Mouse (Mus musculus): ENCODE results near the gene Vgf. TPM values are rescaled to one million over a fixed set of nuclear protein-coding genes. Genes with fewer than 3 reads are reported as not detected.

Gene Vgf
- polyA plus RNA-seq, 1 experiment, result 0.17 TPM

GRCm38 (mm10) chr5:137039453-137039852 is 13.3 kb downstream of the Vgf start:
- H3K27me3 ChIP-seq (ENCODE audit: control insufficient read depth), result no peaks in the 10 kb centered on the region
- TF ChIP-seq TAL1 (IDR thresholded peaks at IDR 0.05; ENCODE audit: low read length), result no peak
- no peak for TF ChIP-seq GATA1 (IDR thresholded peaks at IDR 0.05; ENCODE audit: low read length)
- peaks cover 82% of the 10 kb centered on the region for H3K36me3 ChIP-seq (ENCODE audit: control insufficient read depth)
- H3K9me3 ChIP-seq (ENCODE audit: control insufficient read depth, low read length), result no peaks in the 10 kb centered on the region
- H3K4me1 ChIP-seq (ENCODE audit: control insufficient read depth), result peaks cover 4% of the 10 kb centered on the region
- H3K4me3 ChIP-seq (replicated peaks), result no peak overlapping the region

- TF ChIP-seq GATA1 (IDR thresholded peaks at IDR 0.05; ENCODE audit: low read length), result no peak
- no peak for TF ChIP-seq TAL1 (IDR thresholded peaks at IDR 0.05; ENCODE audit: low read length)
- H3K9me3 ChIP-seq (ENCODE audit: control insufficient read depth, low read length), result no peaks in the 10 kb centered on the region
- H3K4me3 ChIP-seq (replicated peaks), result no peak overlapping the region
- H3K27me3 ChIP-seq (ENCODE audit: control insufficient read depth), result peaks cover 7% of the 10 kb centered on the region
- H3K36me3 ChIP-seq (ENCODE audit: control insufficient read depth), result peaks cover 68% of the 10 kb centered on the region
- H3K4me1 ChIP-seq (ENCODE audit: control insufficient read depth), result peaks cover 22% of the 10 kb centered on the region
These were observed 15.2 kb downstream of the Vgf start for GRCm38 (mm10) chr5:137041442-137041841.

GRCm38 (mm10) chr5:137043997-137044396 is 17.8 kb downstream of the Vgf start:
- TF ChIP-seq GATA1 (IDR thresholded peaks at IDR 0.05; ENCODE audit: low read length), result no peak
- no peak for TF ChIP-seq TAL1 (IDR thresholded peaks at IDR 0.05; ENCODE audit: low read length)
- H3K4me3 ChIP-seq (replicated peaks), result no peak overlapping the region
- H3K9me3 ChIP-seq (ENCODE audit: control insufficient read depth, low read length), result no peaks in the 10 kb centered on the region
- H3K36me3 ChIP-seq (ENCODE audit: control insufficient read depth), result peaks cover 42% of the 10 kb centered on the region
- H3K27me3 ChIP-seq (ENCODE audit: control insufficient read depth), result peaks cover 24% of the 10 kb centered on the region
- peaks cover 26% of the 10 kb centered on the region for H3K4me1 ChIP-seq (ENCODE audit: control insufficient read depth)

DNA sequence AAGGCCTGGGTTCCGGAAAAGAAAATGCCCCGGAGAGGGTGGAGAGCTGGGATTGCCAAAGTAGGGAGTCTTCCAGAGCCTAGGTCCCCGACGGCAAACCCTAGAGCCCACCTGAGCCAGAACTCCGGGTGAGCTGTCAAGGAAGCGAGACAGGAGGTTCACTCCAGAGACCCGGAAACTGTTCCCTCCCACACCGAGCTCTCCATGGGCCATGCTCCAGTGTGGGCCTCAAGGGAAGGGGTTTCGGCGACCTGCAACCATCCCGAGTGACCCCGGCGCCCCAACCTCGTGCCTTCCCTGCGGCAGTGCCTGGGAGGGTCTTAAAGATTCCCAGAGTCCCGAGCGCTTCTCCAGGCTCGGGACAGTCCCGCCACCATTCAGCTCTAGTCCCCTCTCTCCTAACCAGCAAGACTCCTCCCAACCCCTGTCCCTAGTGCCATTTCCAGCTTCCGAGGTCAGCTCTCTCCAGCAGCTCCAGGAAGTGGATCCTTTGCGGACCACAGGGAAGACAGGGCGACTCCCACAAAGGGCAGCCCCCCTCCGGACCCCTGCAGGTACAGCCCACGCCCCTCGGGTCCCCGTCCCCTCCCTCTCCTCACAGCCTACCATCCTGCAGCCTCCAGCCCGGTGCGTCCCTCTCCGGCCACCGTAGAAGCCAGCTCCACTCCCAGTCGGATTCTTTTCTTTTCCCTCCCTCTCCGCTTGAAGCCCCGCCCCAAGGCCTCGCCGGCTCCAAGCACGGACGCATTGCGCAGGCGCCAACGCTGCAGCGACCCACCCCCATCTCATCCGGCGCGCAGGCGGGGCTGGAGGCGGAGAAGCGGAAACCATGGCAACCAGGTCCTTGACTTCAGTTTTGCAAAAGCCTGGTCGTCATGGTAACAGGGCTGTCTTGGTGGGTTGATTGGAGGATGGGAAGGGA is 19.5 kb downstream of the Vgf start, which contains the start of gene Ap1s1:
Ap1s1 (minus strand) TSS at position 734 of the 922 bp plus-strand sequence.
- peaks cover 29% of the 10 kb centered on the region for H3K27me3 ChIP-seq (ENCODE audit: control insufficient read depth)
- no peak for TF ChIP-seq GATA1 (IDR thresholded peaks at IDR 0.05; ENCODE audit: low read length)
- TF ChIP-seq TAL1 (IDR thresholded peaks at IDR 0.05; ENCODE audit: low read length), result no peak
- H3K4me3 ChIP-seq (replicated peaks), result peak within 1 kb of the TSS; percentile 88
- H3K4me1 ChIP-seq (ENCODE audit: control insufficient read depth), result peaks cover 26% of the 10 kb centered on the region
- H3K9me3 ChIP-seq (ENCODE audit: control insufficient read depth, low read length), result no peaks in the 10 kb centered on the region
- H3K36me3 ChIP-seq (ENCODE audit: control insufficient read depth), result peaks cover 27% of the 10 kb centered on the region

GRCm38 (mm10) chr5:137046324-137046718 is 20.1 kb downstream of the Vgf start:
- Histone ChIP-seq H3K9me3 (ENCODE audit: control insufficient read depth, low read length) (no peaks in the 10 kb centered on the region), H3K36me3 (ENCODE audit: control insufficient read depth) (peaks cover 22% of the 10 kb centered on the region), H3K4me1 (ENCODE audit: control insufficient read depth) (peaks cover 26% of the 10 kb centered on the region), H3K27me3 (ENCODE audit: control insufficient read depth) (peaks cover 29% of the 10 kb centered on the region), H3K4me3 (replicated peaks) (peak overlapping the region; percentile 88)
- no peak for TF ChIP-seq GATA1 (IDR thresholded peaks at IDR 0.05; ENCODE audit: low read length)
- no peak for TF ChIP-seq TAL1 (IDR thresholded peaks at IDR 0.05; ENCODE audit: low read length)

DNA sequence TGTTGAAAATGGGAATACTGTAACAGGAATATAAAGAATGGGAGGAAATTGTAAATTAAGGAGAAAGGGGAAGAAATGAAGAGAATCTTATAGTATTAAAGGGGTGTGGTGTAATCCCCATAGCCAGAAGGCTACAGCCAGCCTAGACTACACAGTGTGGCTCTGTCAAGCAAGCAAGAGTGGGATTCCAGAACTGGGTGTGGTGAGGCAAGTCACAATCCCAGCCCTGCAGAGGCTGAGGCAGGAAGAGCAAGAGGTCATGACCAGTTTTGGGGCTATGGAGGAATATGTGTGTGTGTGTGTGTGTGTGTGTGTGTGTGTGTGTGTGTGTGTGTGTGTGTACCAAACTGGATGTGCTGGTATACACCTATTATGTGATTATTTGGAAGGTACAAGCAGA is 20.8 kb downstream of the Vgf start:
- peaks cover 30% of the 10 kb centered on the region for H3K27me3 ChIP-seq (ENCODE audit: control insufficient read depth)
- H3K36me3 ChIP-seq (ENCODE audit: control insufficient read depth), result peaks cover 15% of the 10 kb centered on the region
- TF ChIP-seq GATA1 (IDR thresholded peaks at IDR 0.05; ENCODE audit: low read length) (no peak), TAL1 (IDR thresholded peaks at IDR 0.05; ENCODE audit: low read length) (no peak)
- no peak overlapping the region for H3K4me3 ChIP-seq (replicated peaks)
- H3K9me3 ChIP-seq (ENCODE audit: control insufficient read depth, low read length), result no peaks in the 10 kb centered on the region
- H3K4me1 ChIP-seq (ENCODE audit: control insufficient read depth), result peaks cover 28% of the 10 kb centered on the region

DNA sequence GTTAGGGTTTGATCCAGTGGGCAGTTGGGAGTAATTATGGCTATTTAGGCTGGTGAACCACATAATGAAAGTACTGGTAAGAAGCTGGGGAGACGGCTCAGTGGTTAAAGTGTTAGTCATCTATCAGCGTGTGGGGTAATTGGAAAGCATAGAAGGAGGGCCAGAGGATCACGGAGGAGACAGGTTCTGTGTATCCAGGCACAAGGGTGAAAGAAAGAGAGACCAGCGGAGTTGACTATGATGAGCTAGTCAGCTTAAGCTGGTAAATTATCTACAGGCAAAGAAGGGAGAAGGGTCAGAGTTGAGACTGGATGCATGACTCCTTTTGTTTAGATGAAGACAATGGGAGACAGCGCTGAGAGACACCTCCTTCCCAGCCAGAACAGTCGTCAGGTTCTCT is 24.9 kb downstream of the Vgf start:
- peaks cover 9% of the 10 kb centered on the region for H3K4me1 ChIP-seq (ENCODE audit: control insufficient read depth)
- TF ChIP-seq GATA1 (IDR thresholded peaks at IDR 0.05; ENCODE audit: low read length), result no peak
- TF ChIP-seq TAL1 (IDR thresholded peaks at IDR 0.05; ENCODE audit: low read length), result no peak
- H3K27me3 ChIP-seq (ENCODE audit: control insufficient read depth), result peaks cover 30% of the 10 kb centered on the region
- no peaks in the 10 kb centered on the region for H3K36me3 ChIP-seq (ENCODE audit: control insufficient read depth)
- H3K4me3 ChIP-seq (replicated peaks), result no peak overlapping the region
- no peaks in the 10 kb centered on the region for H3K9me3 ChIP-seq (ENCODE audit: control insufficient read depth, low read length)

DNA sequence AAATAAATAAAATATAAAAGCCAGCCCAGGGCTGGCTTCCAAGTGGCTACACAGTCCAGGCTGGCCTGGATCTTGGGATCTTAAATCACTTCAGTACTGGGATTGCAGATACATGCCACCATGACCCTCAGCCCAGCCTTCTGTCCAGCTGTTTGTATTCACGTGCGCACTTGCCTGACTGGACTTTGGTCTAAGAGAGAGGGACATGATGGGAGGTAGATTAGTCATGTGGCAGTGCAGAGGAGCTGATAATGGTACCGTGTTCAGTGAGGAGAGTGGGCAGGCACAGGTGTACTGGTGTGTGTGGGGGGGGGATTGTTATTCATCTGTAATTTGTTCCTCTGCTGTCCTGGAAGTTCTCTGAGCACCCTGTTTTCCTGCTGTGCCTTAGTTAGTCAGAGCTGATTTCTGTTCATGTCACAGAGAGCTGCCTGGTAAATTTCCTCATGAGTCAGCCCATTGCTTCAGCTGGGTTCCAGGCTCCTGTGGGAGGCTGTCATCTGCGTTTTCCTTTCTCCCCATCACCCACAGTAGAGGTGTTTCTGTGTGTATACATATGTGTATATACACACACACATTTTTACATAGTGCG is 25.8 kb downstream of the Vgf start:
- no peak for TF ChIP-seq TAL1 (IDR thresholded peaks at IDR 0.05; ENCODE audit: low read length)
- no peak for TF ChIP-seq GATA1 (IDR thresholded peaks at IDR 0.05; ENCODE audit: low read length)
- Histone ChIP-seq H3K4me3 (replicated peaks) (no peak overlapping the region), H3K4me1 (ENCODE audit: control insufficient read depth) (peaks cover 3% of the 10 kb centered on the region), H3K27me3 (ENCODE audit: control insufficient read depth) (peaks cover 24% of the 10 kb centered on the region), H3K36me3 (ENCODE audit: control insufficient read depth) (no peaks in the 10 kb centered on the region), H3K9me3 (ENCODE audit: control insufficient read depth, low read length) (no peaks in the 10 kb centered on the region)

- H3K36me3 ChIP-seq (ENCODE audit: control insufficient read depth), result no peaks in the 10 kb centered on the region
- TF ChIP-seq GATA1 (IDR thresholded peaks at IDR 0.05; ENCODE audit: low read length) (no peak), TAL1 (IDR thresholded peaks at IDR 0.05; ENCODE audit: low read length) (no peak)
These were observed 28.1 kb downstream of the Vgf start for GRCm38 (mm10) chr5:137054299-137054698.

More at GRCm38 (mm10) chr5:137054299-137054698, 28.1 kb downstream of the Vgf start:
- no peaks in the 10 kb centered on the region for H3K9me3 ChIP-seq (ENCODE audit: control insufficient read depth, low read length)
- no peak overlapping the region for H3K4me3 ChIP-seq (replicated peaks)
- peaks cover 8% of the 10 kb centered on the region for H3K27me3 ChIP-seq (ENCODE audit: control insufficient read depth)
- H3K4me1 ChIP-seq (ENCODE audit: control insufficient read depth), result 0 out of 2 replicates have a peak, but pooled peaks cover 2% of the 10 kb centered on the region

All from erythroblast, embryonic 14.5 days (primary cell).